Mouse (Mus musculus): ENCODE results near the gene Sytl2. TPM values are rescaled to one million over a fixed set of nuclear protein-coding genes. Genes with fewer than 3 reads are reported as not detected.

Gene Sytl2
- 35.0 TPM for polyA plus RNA-seq (2014; fragmentation: Illumina TruSeq; extraction: RNeasy Lipid Tissue Mini Kit (QIAGEN cat#74804))

DNA sequence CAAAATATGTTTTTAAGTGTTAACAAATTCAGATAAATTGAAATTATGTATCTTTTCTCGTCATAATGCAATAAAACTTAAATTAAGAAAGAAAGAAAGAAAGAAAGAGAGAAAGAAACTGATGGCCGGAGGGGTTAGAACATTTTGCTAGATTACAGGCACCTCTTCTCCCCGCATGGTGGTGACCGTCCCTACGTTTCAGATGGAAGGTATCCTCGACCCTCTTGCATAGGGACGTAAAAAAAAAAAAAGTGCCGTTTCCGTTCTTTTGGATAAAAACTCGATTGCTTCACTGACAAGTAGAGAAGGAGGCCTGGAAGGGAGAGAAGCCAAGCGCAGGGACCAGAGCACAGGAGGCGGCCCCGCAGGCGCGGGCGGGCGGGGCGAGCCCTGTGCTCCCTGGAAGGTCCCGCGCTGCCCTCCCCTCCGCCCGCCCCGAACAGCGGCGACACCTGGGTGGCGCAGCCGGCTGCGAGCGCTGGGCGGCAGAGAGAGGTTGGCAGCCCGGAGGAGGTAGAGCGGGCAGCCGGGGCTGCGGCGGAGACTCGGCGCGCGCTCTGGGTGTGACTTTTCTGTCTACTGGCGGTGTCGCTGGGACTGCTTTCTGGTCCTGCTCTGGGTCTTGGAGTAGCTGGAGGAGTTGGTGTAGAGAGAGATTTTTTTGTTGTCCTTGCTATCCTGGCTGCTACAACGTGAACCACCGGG, at the start of gene Sytl2:
Sytl2 (plus strand) TSS at position 311 of the 705 bp plus-strand sequence.

DNA sequence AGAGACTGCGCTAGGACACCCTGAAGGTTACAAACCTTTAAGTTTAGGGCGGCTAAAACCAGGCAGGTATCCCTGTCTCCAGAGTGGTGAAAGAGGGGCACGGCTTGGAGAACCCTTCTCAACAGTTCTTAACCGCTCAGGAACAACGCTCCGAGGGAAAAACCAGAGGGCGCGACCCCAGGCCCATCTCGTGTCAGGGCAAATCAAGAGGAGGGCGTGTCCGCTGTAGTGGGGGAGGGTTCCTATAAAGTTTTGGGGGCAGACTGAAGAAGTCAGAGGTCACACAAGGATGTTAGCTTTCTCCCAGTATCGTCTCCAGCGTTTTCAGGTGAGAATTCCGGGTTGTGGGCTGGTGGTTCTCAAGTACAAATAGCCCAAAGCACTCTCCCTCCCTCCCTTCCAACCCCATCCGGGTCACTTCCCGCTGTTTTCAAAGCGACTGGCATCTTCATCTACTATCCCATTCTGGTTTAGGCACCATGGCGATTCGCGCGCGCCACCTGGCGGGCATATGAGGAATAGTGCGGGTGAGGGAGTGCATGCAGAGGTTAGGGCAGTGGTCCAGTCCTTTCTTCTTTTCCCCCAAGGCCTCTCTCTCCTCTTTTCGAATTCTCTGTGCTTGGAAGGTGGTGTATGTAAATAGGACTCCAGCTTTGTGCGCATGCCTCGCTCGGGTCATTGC, 36.6 kb upstream of the Sytl2 start, which contains the start of gene Ccdc83:
Ccdc83 (minus strand) TSS at position 489 of the 682 bp plus-strand sequence.

GRCm38 (mm10) chr7:90426020-90427001, 124.3 kb downstream of the Sytl2 start, which contains the start of gene Ccdc89:
Ccdc89 (plus strand) TSS chr7:90426577.

DNA sequence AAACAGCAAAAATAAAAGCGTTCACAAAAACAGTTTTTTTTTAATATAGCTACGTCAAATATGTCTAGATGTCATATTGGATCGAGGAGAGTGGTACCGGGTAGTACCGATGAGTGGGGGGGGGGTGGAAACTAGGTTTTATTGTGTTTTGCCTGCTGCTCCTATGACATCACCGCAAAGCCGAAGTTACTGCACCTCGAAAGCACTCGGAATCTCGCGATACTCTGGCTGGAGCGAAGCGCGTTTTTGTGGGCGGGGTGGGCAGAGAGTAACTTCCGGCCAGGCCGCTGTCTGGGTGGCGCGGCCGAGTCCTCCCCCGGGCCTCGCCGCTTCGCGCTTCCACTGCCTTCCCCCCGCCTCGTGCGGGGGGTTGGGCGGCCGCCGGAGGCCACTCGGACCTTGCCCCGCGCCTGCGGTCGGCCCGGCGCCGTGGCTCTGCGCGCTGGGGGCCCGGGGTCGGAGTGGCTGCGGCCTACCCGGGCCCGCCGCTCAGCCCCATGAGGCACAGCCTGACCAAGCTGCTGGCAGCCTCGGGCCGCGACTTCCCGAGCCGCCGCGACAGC, 140.5 kb downstream of the Sytl2 start, which contains the start of gene Crebzf:
Crebzf (plus strand) TSS at position 212 of the 563 bp plus-strand sequence.

DNA sequence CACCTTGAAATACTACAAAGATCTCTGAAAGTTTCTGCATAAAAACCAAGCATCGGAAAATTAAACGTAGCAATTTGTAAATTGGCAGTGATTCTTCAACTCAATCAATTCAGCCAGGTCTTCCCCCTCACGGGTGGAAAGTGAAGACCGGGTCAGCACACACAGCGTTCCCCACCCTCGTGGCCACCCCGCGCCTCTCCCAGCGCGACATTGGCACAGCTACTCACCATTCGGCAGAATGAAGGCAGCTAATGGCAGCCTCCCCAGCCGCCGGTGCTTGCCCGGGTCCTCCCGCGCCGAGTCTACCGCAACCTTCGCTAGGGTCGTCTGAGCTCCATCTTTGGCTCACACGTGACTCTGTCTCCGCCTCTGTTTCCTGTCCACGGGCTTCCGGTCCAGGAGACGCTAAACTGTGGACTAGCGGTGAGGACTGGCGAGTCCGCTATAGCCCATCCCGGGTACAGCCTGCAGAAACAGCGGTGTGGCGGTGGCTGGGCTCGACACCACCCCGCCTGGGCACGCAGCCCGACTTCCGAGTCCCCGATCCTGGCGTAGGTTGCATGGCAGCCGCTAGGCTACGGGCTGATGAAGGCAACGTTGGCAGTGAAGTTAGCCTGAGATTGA, 154.9 kb downstream of the Sytl2 start, which contains the start of gene Tmem126a:
Tmem126a (minus strand) TSS at position 385 of the 624 bp plus-strand sequence.

Other genes starting within 250 kb of the Sytl2 start
- gene Picalm, start 172.0 kb upstream of the Sytl2 start, polyA plus RNA-seq (2014; fragmentation: Illumina TruSeq; extraction: RNeasy Lipid Tissue Mini Kit (QIAGEN cat#74804)): 655 TPM
- not detected for gene Ccdc83, start 36.5 kb upstream of the Sytl2 start, polyA plus RNA-seq (2014; fragmentation: Illumina TruSeq; extraction: RNeasy Lipid Tissue Mini Kit (QIAGEN cat#74804))
- 2.3 TPM for gene Ccdc89, start 124.3 kb downstream of the Sytl2 start, polyA plus RNA-seq (2014; fragmentation: Illumina TruSeq; extraction: RNeasy Lipid Tissue Mini Kit (QIAGEN cat#74804))
- gene Crebzf, start 140.5 kb downstream of the Sytl2 start, polyA plus RNA-seq (2014; fragmentation: Illumina TruSeq; extraction: RNeasy Lipid Tissue Mini Kit (QIAGEN cat#74804)): 110 TPM
- gene Tmem126a, start 155.0 kb downstream of the Sytl2 start, polyA plus RNA-seq (2014; fragmentation: Illumina TruSeq; extraction: RNeasy Lipid Tissue Mini Kit (QIAGEN cat#74804)): 117 TPM
- 46.8 TPM for gene Tmem126b, start 173.7 kb downstream of the Sytl2 start, polyA plus RNA-seq (2014; fragmentation: Illumina TruSeq; extraction: RNeasy Lipid Tissue Mini Kit (QIAGEN cat#74804))
- 7.4 TPM for gene Dlg2, start 174.4 kb downstream of the Sytl2 start, polyA plus RNA-seq (2014; fragmentation: Illumina TruSeq; extraction: RNeasy Lipid Tissue Mini Kit (QIAGEN cat#74804))

Measured in ovary, adult 10 weeks (tissue).